Mouse (Mus musculus) brain, embryonic 14.5 days (tissue): ENCODE data around the gene Clstn2.

Experiments used
- CTCF ChIP-seq: fragments of 200-500 bp; IDR thresholded peaks from 2 replicates; pipeline ENCODE4 v1.5.1; 2012; ENCODE audit warnings: inconsistent platforms, mild to moderate bottlenecking, moderate library complexity, borderline replicate concordance; ENCODE audit not compliant: insufficient read depth, insufficient read length; ENCODE audit errors: extremely low read depth
- POLR2A ChIP-seq: fragments of 200-500 bp; IDR thresholded peaks from 2 replicates; pipeline ENCODE4 v1.6.1; 2012; ENCODE audit warnings: mild to moderate bottlenecking, inconsistent platforms, borderline replicate concordance; ENCODE audit not compliant: poor library complexity, insufficient read depth, insufficient read length, severe bottlenecking; ENCODE audit errors: extremely low read depth

DNA sequence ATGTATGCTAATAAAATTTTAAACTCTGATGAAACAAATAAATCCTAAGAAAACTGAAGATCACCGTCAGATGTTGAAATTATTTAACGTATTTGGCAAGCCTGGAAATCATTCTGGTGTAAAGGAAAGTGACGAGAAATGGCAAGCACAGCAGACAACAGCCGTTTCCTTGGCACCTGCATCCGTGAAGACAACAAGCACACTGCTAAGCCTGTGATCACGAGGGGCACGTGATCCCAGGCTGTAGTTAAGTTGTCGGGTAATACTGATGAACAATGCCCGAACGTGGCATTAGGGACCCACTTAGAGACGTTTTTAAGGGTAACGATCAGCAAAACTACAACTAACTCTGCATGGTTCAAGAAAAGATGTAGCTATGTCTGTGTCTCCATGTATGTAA, 18.4 kb upstream of the Clstn2 start:
- TF ChIP-seq CTCF (no peak), POLR2A (no peak)
